Mouse (Mus musculus) liver, embryonic 11.5 days (tissue): ENCODE measurements around the gene Col23a1. TPM values are rescaled to one million over a fixed set of nuclear protein-coding genes. Genes with fewer than 3 reads are reported as not detected.

Experiments used
- ATAC-seq: fragments of 200-750 bp; cut with Nextera tagmentation; replicated peaks from 2 replicates; pipeline ENCODE4 v1.8.0; 2017; ENCODE audit warnings: moderate number of reproducible peaks, mild to moderate bottlenecking, moderate TSS enrichment, moderate library complexity; ENCODE audit not compliant: low FRiP score
- DNase-seq: peaks from one replicate; pipeline ENCODE4 v3.0.0-alpha.2; 2017; ENCODE audit warnings: low spot score
- H3K27ac ChIP-seq: fragments of 300-500 bp; sonication (generic); 2 replicates; pipeline ENCODE4 v1.5.1; 2014; ENCODE audit warnings: mild to moderate bottlenecking, low read depth, low read length, control low read depth
- H3K27me3 ChIP-seq: fragments of 300-500 bp; sonication (generic); replicated peaks from 2 replicates; pipeline ENCODE4 v1.6.1; 2014; ENCODE audit warnings: low read length, mixed read lengths; ENCODE audit not compliant: control insufficient read depth, insufficient read depth
- H3K36me3 ChIP-seq: fragments of 300-500 bp; sonication (generic); 2 replicates; pipeline ENCODE4 v1.6.1; 2014; ENCODE audit warnings: mild to moderate bottlenecking, low read length, moderate library complexity, mixed read lengths; ENCODE audit not compliant: control insufficient read depth, insufficient read depth
- H3K4me1 ChIP-seq: fragments of 300-500 bp; sonication (generic); replicated peaks from 2 replicates; pipeline ENCODE4 v1.6.1; 2014; ENCODE audit warnings: low read length, mixed read lengths; ENCODE audit not compliant: control insufficient read depth, insufficient read depth
- H3K4me2 ChIP-seq: fragments of 300-500 bp; sonication (generic); 2 replicates; pipeline ENCODE4 v1.6.1; 2014; ENCODE audit warnings: mild to moderate bottlenecking, control low read depth, moderate library complexity
- H3K4me3 ChIP-seq: fragments of 300-500 bp; sonication (generic); 2 replicates; pipeline ENCODE4 v1.5.1; 2014; ENCODE audit warnings: low read depth, low read length, control low read depth
- H3K9ac ChIP-seq: fragments of 300-500 bp; sonication (generic); 2 replicates; pipeline ENCODE4 v1.6.1; 2014; ENCODE audit warnings: low read depth, low read length, control low read depth
- H3K9me3 ChIP-seq: fragments of 300-500 bp; sonication (generic); 2 replicates; pipeline ENCODE4 v1.6.1; 2016; ENCODE audit warnings: low read length, inconsistent platforms, mixed read lengths; ENCODE audit not compliant: control insufficient read depth
- WGBS: fragments of 180-500 bp; shearing (Covaris S2); extraction: QIAGEN DNeasy Blood & Tissue Kit; methylation state at CpG from one replicate; pipeline ENCODE4 v1.1.7; 2014; 5-methylcytosine and 5-hydroxymethylcytosine counted together
- polyA plus RNA-seq: library from polyadenylated mRNA; unstranded; fragments of >200 nt; fragmentation: Nextera tagmentation; extraction: Ambion mirVana; gene quantifications from 2 replicates; pipeline ENCODE4 v1.2.1, GENCODE M21; 2014

The Col23a1 gene
- polyA plus RNA-seq, 1 experiment from 2014 or later: 2.0 TPM

DNA sequence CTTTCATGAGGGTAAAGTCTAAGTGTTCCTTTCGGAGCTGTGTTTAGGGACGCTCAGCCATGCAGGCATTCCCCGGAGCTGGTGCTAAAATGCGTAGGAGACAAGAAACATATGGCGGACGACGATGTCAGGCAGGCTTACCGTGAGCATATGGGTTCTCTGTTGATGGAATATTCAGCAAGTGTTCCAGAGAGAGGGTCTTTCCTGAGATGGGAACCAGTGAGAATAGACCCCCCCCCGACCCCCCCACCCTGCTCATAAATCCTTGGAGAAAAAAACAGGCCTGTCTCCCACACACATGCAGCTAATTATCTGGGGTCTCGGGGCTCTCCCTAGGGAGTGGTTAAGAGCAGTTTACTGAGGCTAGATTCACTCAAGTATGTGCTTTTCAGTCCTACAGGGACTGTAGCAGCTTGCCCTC, 212.7 kb downstream of the Col23a1 start:
- Histone ChIP-seq H3K36me3 (no peaks in the 10 kb centered on the region), H3K9me3 (no peaks in the 10 kb centered on the region), H3K4me2 (no peak overlapping the region), H3K9ac (no peak overlapping the region), H3K4me1 (no peaks in the 10 kb centered on the region), H3K27ac (no peak overlapping the region), H3K27me3 (no peaks in the 10 kb centered on the region), H3K4me3 (no peak overlapping the region)
- ATAC-seq (no peak), DNase-seq (no peak)
- WGBS: 65% methylated on average over 10 of the region's 10 CpGs

GRCm38 (mm10) chr11:51504946-51505345, 215.2 kb downstream of the Col23a1 start:
- Histone ChIP-seq H3K4me3 (no peak overlapping the region), H3K9me3 (no peaks in the 10 kb centered on the region), H3K4me1 (no peaks in the 10 kb centered on the region), H3K4me2 (no peak overlapping the region), H3K9ac (no peak overlapping the region), H3K27me3 (no peaks in the 10 kb centered on the region), H3K36me3 (no peaks in the 10 kb centered on the region), H3K27ac (no peak overlapping the region)
- ATAC-seq (no peak), DNase-seq (no peak)
- WGBS: 68% methylated on average over 3 of the region's 3 CpGs

DNA sequence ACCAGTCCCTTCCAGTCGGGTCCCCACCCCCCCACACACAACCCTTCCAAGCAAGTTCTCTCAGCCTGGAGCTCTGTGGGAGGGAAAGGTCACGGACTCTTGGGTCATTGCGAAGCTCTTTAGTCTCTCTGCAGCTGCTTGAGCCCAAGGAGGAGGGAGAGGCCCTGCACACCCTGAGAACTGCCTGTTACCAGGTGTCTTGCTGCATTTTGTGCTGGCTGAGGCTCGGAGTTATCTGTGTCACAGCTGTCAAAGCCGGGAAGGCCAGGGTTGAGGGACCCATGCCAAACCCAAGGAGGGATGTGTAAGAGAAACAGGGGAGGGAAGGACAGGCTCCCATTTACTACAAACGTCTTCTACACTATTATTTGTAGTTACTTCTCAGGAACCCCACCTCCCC, 218.3 kb downstream of the Col23a1 start:
- Histone ChIP-seq H3K4me1 (no peaks in the 10 kb centered on the region), H3K4me3 (no peak overlapping the region), H3K9ac (no peak overlapping the region), H3K9me3 (no peaks in the 10 kb centered on the region), H3K27me3 (no peaks in the 10 kb centered on the region), H3K27ac (no peak overlapping the region), H3K36me3 (no peaks in the 10 kb centered on the region), H3K4me2 (no peak overlapping the region)
- WGBS: 55% methylated on average over 6 of the region's 6 CpGs
- DNase-seq: no peak
- no peak for ATAC-seq

- DNase-seq (no peak), ATAC-seq (no peak)
- Histone ChIP-seq H3K4me1 (no peaks in the 10 kb centered on the region), H3K4me3 (no peak overlapping the region), H3K9me3 (no peaks in the 10 kb centered on the region), H3K36me3 (no peaks in the 10 kb centered on the region), H3K4me2 (no peak overlapping the region), H3K27ac (no peak overlapping the region), H3K27me3 (no peaks in the 10 kb centered on the region), H3K9ac (no peak overlapping the region)
- 83% methylated on average over 5 of the region's 5 CpGs for WGBS
Measured at GRCm38 (mm10) chr11:51509211-51509610, 219.5 kb downstream of the Col23a1 start.

DNA sequence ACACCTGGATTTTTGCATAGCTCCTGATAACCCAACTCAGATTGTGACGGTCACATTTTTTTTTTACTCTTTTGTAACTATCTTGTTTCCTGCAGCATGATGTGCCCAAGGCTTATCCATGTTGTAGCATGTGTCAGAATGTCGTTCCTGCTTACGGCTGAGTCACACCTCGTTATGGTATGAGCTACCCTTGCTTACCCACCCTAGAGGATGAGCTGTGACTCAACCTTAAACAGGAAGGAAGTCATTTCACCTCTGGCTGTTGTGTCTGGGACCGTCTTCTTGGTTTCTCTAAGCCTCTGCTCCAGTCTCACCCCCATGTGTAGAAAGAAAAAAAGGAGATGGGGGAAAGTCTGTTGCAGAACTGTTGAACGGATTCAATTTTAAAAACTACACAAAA, 223.3 kb downstream of the Col23a1 start:
- H3K27ac ChIP-seq: no peak overlapping the region
- H3K36me3 ChIP-seq: no peaks in the 10 kb centered on the region
- H3K9ac ChIP-seq: no peak overlapping the region
- no peak for ATAC-seq
- WGBS: 56% methylated on average over 6 of the region's 6 CpGs
- no peak for DNase-seq
- no peak overlapping the region for H3K4me3 ChIP-seq
- no peaks in the 10 kb centered on the region for H3K4me1 ChIP-seq
- H3K9me3 ChIP-seq: no peaks in the 10 kb centered on the region
- no peak overlapping the region for H3K4me2 ChIP-seq
- no peaks in the 10 kb centered on the region for H3K27me3 ChIP-seq

DNA sequence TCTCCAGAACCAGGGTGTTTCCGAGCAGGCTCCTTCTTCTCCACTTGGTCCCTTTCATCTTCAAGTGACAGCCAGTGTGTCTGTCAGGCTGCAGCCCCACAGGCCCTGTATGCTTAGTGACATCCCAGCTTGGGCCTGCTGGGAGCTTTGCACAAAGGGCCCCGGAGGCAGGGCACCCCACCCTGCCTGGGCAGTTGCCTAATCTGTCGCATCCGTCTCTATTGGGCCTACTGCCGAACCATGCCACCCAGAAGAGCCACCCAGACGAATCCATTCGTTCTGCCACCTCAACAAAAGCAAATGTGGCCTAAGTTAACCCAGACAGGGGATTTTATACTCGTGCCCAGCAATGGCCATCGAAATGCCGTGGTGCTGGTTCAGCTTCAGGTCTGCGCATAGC, 225.6 kb downstream of the Col23a1 start:
- H3K9me3 ChIP-seq: no peaks in the 10 kb centered on the region
- no peaks in the 10 kb centered on the region for H3K36me3 ChIP-seq
- WGBS: 84% methylated on average over 11 of the region's 11 CpGs
- no peak overlapping the region for H3K4me3 ChIP-seq
- no peaks in the 10 kb centered on the region for H3K4me1 ChIP-seq
- H3K27me3 ChIP-seq: no peaks in the 10 kb centered on the region
- no peak overlapping the region for H3K4me2 ChIP-seq
- no peak overlapping the region for H3K9ac ChIP-seq
- H3K27ac ChIP-seq: no peak overlapping the region
- no peak for ATAC-seq
- DNase-seq: no peak

DNA sequence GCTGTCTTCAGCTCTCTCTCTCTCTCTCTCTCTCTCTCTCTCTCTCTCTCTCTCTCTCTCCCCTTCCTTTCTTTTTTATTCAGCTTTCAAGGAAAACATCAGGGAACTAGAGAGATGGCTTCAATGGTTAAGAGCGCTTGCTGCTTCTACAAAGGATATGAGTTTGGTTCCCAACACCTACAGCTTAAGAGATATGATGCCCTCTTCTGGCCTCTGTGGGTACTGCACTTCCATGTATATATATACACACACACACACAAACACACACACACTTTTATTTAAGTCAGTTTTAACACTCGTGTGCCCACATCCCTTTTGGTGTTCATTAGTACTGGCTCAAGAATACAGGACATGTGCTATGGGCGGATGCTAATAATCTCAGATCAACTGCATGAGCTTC, 228.4 kb downstream of the Col23a1 start:
- ATAC-seq: no peak

DNA sequence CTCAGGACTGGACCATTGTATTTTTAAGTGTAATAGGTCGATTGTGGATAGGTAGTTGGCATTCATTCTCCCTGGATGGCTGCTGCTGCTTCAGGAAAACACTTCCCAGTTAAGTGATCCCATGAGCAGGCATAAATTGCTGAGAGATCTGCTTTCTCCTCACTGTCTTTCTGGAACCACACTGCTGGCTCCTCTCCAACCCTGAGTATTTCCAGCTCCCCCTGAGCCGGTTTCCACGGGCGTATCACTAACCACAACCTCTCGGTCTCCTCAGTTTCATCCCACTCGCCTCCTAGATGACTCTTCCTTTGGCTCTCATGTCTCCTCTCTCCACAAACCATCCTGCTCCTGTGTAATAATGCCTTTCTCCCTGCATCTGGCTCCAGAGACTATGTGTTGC, 228.9 kb downstream of the Col23a1 start:
- WGBS: 81% methylated on average over 6 of the region's 6 CpGs
- H3K9me3 ChIP-seq: no peaks in the 10 kb centered on the region
- H3K4me1 ChIP-seq: no peaks in the 10 kb centered on the region
- H3K4me2 ChIP-seq: no peak overlapping the region
- no peaks in the 10 kb centered on the region for H3K36me3 ChIP-seq
- no peak overlapping the region for H3K9ac ChIP-seq
- DNase-seq (no peak), ATAC-seq (no peak)
- no peak overlapping the region for H3K27ac ChIP-seq
- H3K4me3 ChIP-seq: no peak overlapping the region
- no peaks in the 10 kb centered on the region for H3K27me3 ChIP-seq

More for the DNA sequence above, 228.4 kb downstream of the Col23a1 start:
- Histone ChIP-seq H3K9ac (no peak overlapping the region), H3K27ac (no peak overlapping the region), H3K27me3 (no peaks in the 10 kb centered on the region), H3K4me1 (no peaks in the 10 kb centered on the region), H3K36me3 (no peaks in the 10 kb centered on the region), H3K4me2 (no peak overlapping the region), H3K9me3 (no peaks in the 10 kb centered on the region), H3K4me3 (no peak overlapping the region)
- 86% methylated on average over 3 of the region's 3 CpGs for WGBS
- no peak for DNase-seq

DNA sequence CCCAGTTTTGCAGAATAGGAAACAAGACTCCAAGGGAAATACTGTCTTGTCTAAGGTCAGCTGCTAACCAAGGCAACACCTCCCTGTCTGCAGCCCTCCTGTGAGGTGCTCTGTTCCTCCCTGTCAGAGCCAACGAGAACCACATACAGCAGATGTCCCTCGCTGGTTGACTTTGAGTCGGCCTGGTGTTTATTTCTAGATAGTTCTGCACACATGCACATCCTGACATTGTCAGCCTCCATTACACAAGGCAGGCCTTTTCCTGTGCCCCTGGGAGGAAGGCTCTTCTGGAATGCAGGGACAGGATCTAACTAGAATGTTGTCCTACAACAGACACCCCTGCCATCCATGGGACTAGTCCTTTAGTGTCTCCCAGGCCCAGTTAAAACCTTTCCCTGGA, 231.7 kb downstream of the Col23a1 start:
- Histone ChIP-seq H3K36me3 (no peaks in the 10 kb centered on the region), H3K4me1 (0 out of 2 replicates have a peak, but pooled peaks cover under 1% of the 10 kb centered on the region), H3K27me3 (no peaks in the 10 kb centered on the region), H3K27ac (no peak overlapping the region), H3K4me3 (no peak overlapping the region), H3K9ac (no peak overlapping the region), H3K9me3 (no peaks in the 10 kb centered on the region), H3K4me2 (no peak overlapping the region)
- DNase-seq (no peak), ATAC-seq (no peak)
- WGBS: 47% methylated on average over 3 of the region's 3 CpGs
